Mouse (Mus musculus): ENCODE data around the gene Ndfip2.

DNA sequence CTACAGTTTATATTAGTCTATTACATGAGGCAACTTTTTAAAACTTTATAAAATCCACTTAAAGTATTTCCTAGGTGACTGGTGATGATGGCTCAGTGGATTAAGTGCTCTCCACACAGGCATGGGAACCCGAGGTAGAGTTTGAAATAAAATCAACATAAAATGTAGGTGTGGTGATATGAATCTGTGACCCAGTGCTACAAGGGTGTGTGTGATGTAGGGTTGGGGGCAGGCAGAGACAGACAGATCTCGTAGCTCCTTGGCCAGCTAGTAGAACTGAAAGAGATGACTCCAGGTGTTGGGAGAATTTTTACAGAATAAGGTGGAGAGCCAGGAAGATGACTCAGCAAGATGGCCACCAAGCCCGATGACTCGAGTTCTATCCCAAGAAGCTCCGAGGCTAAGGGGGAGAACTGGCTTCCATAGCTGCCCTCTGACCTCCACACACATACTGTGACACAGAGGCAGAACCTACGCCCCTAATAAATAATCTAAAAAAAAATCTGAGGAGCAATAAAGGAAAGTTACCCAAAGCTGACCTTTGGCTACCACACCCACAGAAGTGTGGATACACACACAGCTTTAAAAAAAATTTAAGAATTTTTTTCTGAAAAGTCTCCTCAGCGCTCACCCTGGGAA lies 14.4 kb upstream of the Ndfip2 start:
- TF ChIP-seq CTCF (IDR thresholded peaks at IDR 0.05; ENCODE audit: low read depth), result no peak
- no peak for TF ChIP-seq EP300 (optimal IDR thresholded peaks at IDR 0.05)

Measured in stomach, postnatal 0 days (tissue).